11 mouse cellular contexts compared by ENCODE assay signal in genomic region chr17:5813863-5814640, GRCm38 (mm10). TPM values are rescaled to one million over a fixed set of nuclear protein-coding genes. Genes with fewer than 3 reads are reported as not detected.
A peak's percentile ranks its signal among the peaks of the same experiment; 100 is the strongest.
DNase-seq lines count a peak whose midpoint lies in the region; ATAC-seq lines count a peak whose summit lies in the region.
"Had no signal": no experiment of that assay in that cellular context is flagged by ENCODE, and none has a peak within 500 bp of the region (broad histone marks: within the 10 kb centered on the region; RNA-seq: fewer than 3 reads in every experiment).

No protein-coding gene starts in this region.

- 77% methylated on average over 8 of the region's 8 CpGs for WGBS in forebrain, embryonic 12.5 days

- H3K27me3 ChIP-seq in forebrain, embryonic 12.5 days = no peaks in the 10 kb centered on the region

- ATAC-seq in monocyte, adult 5-6 weeks (replicated peaks; ENCODE audit: insufficient number of reproducible peaks, low FRiP score, low TSS enrichment, poor library complexity, severe bottlenecking) = peak; percentile 84
- no peak for ATAC-seq in forebrain, embryonic 12.5 days (ENCODE audit: low FRiP score)

- H3K9ac ChIP-seq in forebrain, embryonic 12.5 days = no peak overlapping the region
- H3K9ac ChIP-seq: liver, embryonic 14.5 days had no signal

- no peak overlapping the region for H3K4me2 ChIP-seq in forebrain, embryonic 12.5 days

- DNase-seq in embryo, embryonic 9.5 days (ENCODE audit: extremely low spot score) = peak; percentile 9
- DNase-seq in embryo, embryonic 10 days (ENCODE audit: low spot score) = no peak
- DNase-seq in lung, postnatal 36 days = peak; percentile 40
- DNase-seq in lung, postnatal 4 days = no peak
- DNase-seq in adrenal gland, postnatal 36 days = peak; percentile 41 to 45
- no peak for DNase-seq in cerebellum, adult 9-10 months
- DNase-seq: cerebellum, postnatal 10 days; kidney, postnatal 36 days had no signal

- H3K4me1 ChIP-seq in forebrain, embryonic 12.5 days = no peaks in the 10 kb centered on the region

- H3K27ac ChIP-seq in forebrain, embryonic 12.5 days = no peak overlapping the region
- H3K27ac ChIP-seq: liver, embryonic 14.5 days had no signal

- no peaks in the 10 kb centered on the region for H3K36me3 ChIP-seq in forebrain, embryonic 12.5 days (replicated peaks)

- no peaks in the 10 kb centered on the region for H3K9me3 ChIP-seq in forebrain, embryonic 12.5 days

- H3K4me3 ChIP-seq in forebrain, embryonic 12.5 days (replicated peaks) = no peak overlapping the region

RNA-seq across cellular contexts. Expression of gene Snx9, which starts 27.1 kb away (rescaled TPM):
- total RNA-seq in adrenal gland, postnatal 36 days (2021) = 10 to 100 TPM; 49.7 to 57.2 TPM
- total RNA-seq in monocyte, adult 5-6 weeks (2017) = 15.8 to 19.0 TPM (median 18.0 TPM) in 3 replicates
- 12.1 and 15.1 TPM in 2 replicates for polyA plus RNA-seq in forebrain, embryonic 12.5 days (2016; fragmentation: Nextera tagmentation; extraction: Ambion mirVana)

Comparison
In these comparisons a context has a peak if more than half of its experiments do, and no peak if none do; other contexts are left out.
1. DNase-seq: peak in embryo, embryonic 9.5 days (single experiment), lung, postnatal 36 days (single experiment) and adrenal gland, postnatal 36 days (2 of 2); none in embryo, embryonic 10 days (single experiment), lung, postnatal 4 days (0 of 2) and cerebellum, adult 9-10 months (single experiment).